Mouse (Mus musculus) heart, adult 2 months (tissue): ENCODE results near the gene Stx7. TPM values are rescaled to one million over a fixed set of nuclear protein-coding genes. Genes with fewer than 3 reads are reported as not detected.

ENCODE experiments used
- DNase-seq, 2 experiments: peaks; one replicate each; pipeline ENCODE4 v3.0.0; 2021
- H3K27ac ChIP-seq: fragments of 200-600 bp; 2 replicates; pipeline ENCODE4 v1.8.1; 2022
- H3K27me3 ChIP-seq: fragments of 200-500 bp; 2 replicates; pipeline ENCODE4 v1.6.1; 2012; ENCODE audit warnings: mild to moderate bottlenecking, low read length, inconsistent platforms, mixed read lengths; ENCODE audit not compliant: control insufficient read depth, insufficient read depth
- H3K36me3 ChIP-seq: fragments of 200-500 bp; 2 replicates; pipeline ENCODE4 v1.6.1; 2012; ENCODE audit warnings: low read length, inconsistent platforms; ENCODE audit not compliant: control insufficient read depth, insufficient read depth
- H3K4me1 ChIP-seq: fragments of 200-500 bp; 2 replicates; pipeline ENCODE4 v1.6.1; 2011; ENCODE audit warnings: low read length; ENCODE audit not compliant: control insufficient read depth, insufficient read depth
- H3K4me3 ChIP-seq: fragments of 200-600 bp; 2 replicates; pipeline ENCODE4 v1.8.1; 2022
- H3K79me2 ChIP-seq: fragments of 200-500 bp; replicated peaks from 2 replicates; pipeline ENCODE4 v1.6.1; 2012; ENCODE audit warnings: mild to moderate bottlenecking, inconsistent platforms, low read length, moderate library complexity, mixed read lengths; ENCODE audit not compliant: control insufficient read depth, insufficient read depth
- H3K9ac ChIP-seq: fragments of 200-500 bp; 2 replicates; pipeline ENCODE4 v1.6.1; 2012; ENCODE audit warnings: low read depth, mild to moderate bottlenecking, control low read depth, inconsistent platforms, low read length, mixed read lengths
- CTCF ChIP-seq: fragments of 200-600 bp; IDR thresholded peaks from 2 replicates; pipeline ENCODE4 v1.8.1; 2022; ENCODE audit warnings: antibody characterized with exemption, mild to moderate bottlenecking, moderate library complexity
- EP300 ChIP-seq: fragments of 200-500 bp; IDR thresholded peaks from 2 replicates; pipeline ENCODE4 v1.6.1; 2011; ENCODE audit warnings: low read depth, low read length, control low read depth; ENCODE audit not compliant: insufficient read depth
- POLR2A ChIP-seq: fragments of 200-500 bp; IDR thresholded peaks from 2 replicates; pipeline ENCODE4 v1.6.1; 2011; ENCODE audit warnings: mild to moderate bottlenecking, low read depth, low read length, control low read depth; ENCODE audit not compliant: insufficient read depth
- WGBS: fragments of 180-500 bp; shearing (Covaris S2); methylation state at CpG from one replicate; pipeline ENCODE4 v1.1.7; 2018; 5-methylcytosine and 5-hydroxymethylcytosine counted together
- intact Hi-C: fragments of 180-260 bp; cut with DNase I; formaldehyde crosslinking; loops from one replicate; pipeline ENCODE4 v1.15.1; 2025
- polyA plus RNA-seq: library from polyadenylated mRNA; depleted of rRNA; stranded (reverse); fragments of >200 nt; gene quantifications from 2 replicates; pipeline ENCODE4 v1.2.3, GENCODE M21; 2012
- total RNA-seq, 2 experiments: library from RNA; stranded (reverse); gene quantifications; 2 replicates each; pipeline ENCODE4 v1.2.3; 2021

Stx7 gene
- total and polyA plus RNA-seq, 3 experiments: 40.9 to 56.5 (median 45.9) TPM

DNA sequence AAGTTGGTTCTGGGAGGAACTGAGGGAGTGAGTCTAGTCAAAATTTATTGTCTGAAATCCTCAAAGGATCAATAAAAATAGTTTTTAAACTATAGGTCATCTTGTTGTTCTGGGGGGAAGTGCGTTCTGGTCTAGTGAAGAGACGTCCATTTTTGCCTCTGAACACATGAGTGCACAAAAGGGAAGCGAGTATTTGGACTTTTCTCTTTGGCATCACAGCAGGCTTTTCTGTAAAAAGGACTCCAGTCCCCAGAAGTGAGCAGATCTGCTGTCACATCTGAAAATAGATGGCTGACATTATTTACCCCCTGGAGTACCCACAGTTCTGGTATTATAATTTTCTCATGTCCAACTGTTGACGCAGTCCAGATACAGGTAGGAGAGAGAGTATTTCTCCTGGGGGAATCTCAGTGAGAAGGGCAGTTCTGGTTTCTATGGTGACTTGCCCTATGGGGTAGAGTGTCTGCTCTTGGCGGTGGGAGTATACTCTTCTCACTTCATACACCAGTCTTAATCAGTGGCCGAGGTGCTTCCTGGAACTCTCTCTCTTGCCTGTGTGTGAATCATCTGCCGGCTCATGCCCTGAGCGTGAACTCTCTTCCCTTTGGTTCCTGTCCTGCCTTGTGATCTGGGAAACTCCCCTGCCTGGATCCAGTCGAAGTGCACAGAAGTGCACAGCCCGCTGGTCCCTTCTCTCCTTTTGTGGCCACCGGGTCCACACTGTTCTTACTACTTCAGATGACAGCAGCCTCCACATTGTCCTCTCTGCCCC is 15.2 kb downstream of the Stx7 start:
- Histone ChIP-seq H3K9ac (no peak overlapping the region), H3K4me1 (peaks cover 22% of the 10 kb centered on the region), H3K36me3 (peaks cover 25% of the 10 kb centered on the region), H3K4me3 (no peak overlapping the region), H3K27ac (no peak overlapping the region), H3K79me2 (peaks cover 6% of the 10 kb centered on the region), H3K27me3 (no peaks in the 10 kb centered on the region)
- intact Hi-C loops: loop anchor here (10.0 kb wide), 1 partner anchor 460 kb away; no protein-coding TSS in a partner anchor
- TF ChIP-seq POLR2A: no peak
- no peak for TF ChIP-seq CTCF
- TF ChIP-seq EP300: no peak
- peak; percentile 29 to 55 for DNase-seq
- WGBS: 29% methylated on average over 11 of the region's 11 CpGs

DNA sequence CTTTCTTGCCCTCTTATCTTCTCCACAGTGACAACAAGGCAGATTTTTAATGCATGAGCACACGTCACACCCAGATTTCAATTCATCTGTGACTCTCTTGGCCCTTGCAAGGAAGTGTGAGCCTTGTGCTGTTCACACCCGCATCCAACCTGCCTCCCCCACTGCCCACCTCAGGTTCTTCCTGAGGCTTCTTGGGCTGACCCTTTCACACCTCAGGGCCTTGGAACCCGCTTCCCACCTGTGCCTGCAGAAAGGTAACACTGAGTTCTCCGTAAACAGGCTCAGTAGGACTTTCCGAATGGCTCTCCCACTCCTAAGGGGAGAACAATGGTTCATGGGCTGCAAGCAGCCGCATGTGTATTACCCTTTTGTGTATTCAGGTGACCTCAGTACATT is 15.8 kb downstream of the Stx7 start:
- intact Hi-C loops: loop anchor here (10.0 kb wide), 1 partner anchor 460 kb away; no protein-coding TSS in a partner anchor
- no peaks in the 10 kb centered on the region for H3K27me3 ChIP-seq
- H3K27ac ChIP-seq: no peak overlapping the region
- no peak overlapping the region for H3K4me3 ChIP-seq
- no peak overlapping the region for H3K9ac ChIP-seq
- H3K4me1 ChIP-seq: peaks cover 22% of the 10 kb centered on the region
- peaks cover 6% of the 10 kb centered on the region for H3K79me2 ChIP-seq
- WGBS: 69% methylated on average over 6 of the region's 6 CpGs
- DNase-seq: no peak
- H3K36me3 ChIP-seq: peaks cover 22% of the 10 kb centered on the region
- TF ChIP-seq CTCF (no peak), EP300 (no peak)

DNA sequence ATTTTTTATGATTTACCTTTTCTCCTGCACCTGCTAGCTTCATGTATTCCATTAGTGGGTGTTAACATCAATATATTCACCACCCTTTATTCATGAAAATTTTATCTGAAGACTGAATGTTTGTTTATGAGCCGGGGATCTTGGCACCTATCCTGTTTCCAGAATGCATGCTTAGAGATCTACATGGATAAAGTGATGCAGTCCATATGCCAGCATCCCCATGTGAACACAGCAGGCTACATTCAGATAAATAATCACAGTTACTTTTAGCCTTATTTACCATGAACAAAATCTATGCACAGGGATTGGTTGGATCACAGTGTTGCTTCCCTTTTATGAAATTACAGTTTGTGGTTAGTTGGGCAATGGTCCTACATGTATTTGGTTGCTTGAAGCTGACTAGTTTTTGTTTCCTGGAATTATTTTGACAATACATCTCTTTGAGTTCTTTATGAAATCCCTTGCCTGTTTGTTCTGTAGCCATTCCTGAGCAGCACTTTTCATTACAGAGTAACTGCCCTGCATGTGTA is 16.5 kb downstream of the Stx7 start:
- no peak overlapping the region for H3K4me3 ChIP-seq
- H3K27me3 ChIP-seq: no peaks in the 10 kb centered on the region
- H3K79me2 ChIP-seq: peaks cover 6% of the 10 kb centered on the region
- H3K4me1 ChIP-seq: peaks cover 22% of the 10 kb centered on the region
- WGBS: 54% methylated on average over 1 of the region's 1 CpGs
- H3K27ac ChIP-seq: no peak overlapping the region
- peaks cover 19% of the 10 kb centered on the region for H3K36me3 ChIP-seq
- no peak for TF ChIP-seq EP300
- no peak for TF ChIP-seq CTCF
- TF ChIP-seq POLR2A: no peak
- intact Hi-C loops: loop anchor here (10.0 kb wide), 1 partner anchor 459 kb away; no protein-coding TSS in a partner anchor
- no peak overlapping the region for H3K9ac ChIP-seq
- DNase-seq: no peak

DNA sequence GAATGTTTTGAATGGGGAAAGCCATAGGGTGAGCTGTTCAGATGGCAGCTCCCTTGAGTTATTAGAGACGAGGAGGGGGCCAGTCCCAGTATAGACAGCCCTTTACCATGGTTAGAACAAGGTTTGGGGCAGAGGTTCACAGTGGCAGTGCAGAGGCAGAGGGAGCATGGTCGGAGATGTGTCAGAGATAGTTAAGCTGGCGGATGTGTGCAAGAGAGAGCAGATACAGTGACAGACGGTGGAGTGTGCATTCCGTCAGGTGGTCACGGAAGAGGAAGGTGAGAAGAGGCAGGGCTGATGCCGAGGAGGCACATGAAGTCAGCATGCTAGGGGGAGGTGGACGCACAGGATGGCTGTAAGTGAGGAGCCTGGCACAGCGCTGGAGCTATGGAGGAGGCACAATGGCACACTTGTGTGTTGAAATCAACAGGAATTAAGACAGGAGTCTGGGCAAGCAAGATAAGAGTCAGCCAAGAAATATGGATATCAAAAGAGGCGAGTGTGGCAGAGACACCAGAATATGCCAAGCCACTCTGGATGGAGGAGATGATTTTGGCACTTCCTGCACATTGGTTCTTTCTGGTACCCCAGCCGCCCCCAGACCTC is 19.0 kb downstream of the Stx7 start:
- TF ChIP-seq POLR2A: no peak
- TF ChIP-seq CTCF: no peak
- TF ChIP-seq EP300: no peak
- 71% methylated on average over 11 of the region's 11 CpGs for WGBS
- Histone ChIP-seq H3K4me1 (peaks cover 16% of the 10 kb centered on the region), H3K36me3 (peaks cover 14% of the 10 kb centered on the region), H3K27ac (no peak overlapping the region), H3K9ac (no peak overlapping the region), H3K4me3 (no peak overlapping the region), H3K79me2 (peaks cover 4% of the 10 kb centered on the region), H3K27me3 (no peaks in the 10 kb centered on the region)
- no peak for DNase-seq
- intact Hi-C loops: loop anchor here (10.0 kb wide), 1 partner anchor 457 kb away; no protein-coding TSS in a partner anchor

DNA sequence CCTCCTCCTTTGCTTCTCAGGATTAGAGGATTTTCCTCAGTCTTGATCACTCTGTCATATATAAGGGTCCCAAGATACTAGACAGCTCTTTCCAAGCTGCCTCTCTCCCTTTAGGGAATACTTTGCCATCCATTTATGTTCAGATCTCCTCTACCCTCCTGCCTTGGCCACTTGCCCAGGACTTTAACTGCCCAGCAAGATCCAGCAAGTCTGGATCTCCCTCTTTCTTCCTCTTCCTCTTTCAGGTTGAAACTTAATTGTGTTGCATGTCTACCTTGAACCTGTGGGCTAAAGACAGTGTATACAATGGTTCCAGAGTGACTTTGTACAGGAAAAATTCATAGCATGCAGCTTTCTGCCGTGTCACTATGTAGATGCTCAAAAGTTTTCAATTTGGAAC is 19.8 kb downstream of the Stx7 start:
- Histone ChIP-seq H3K4me3 (no peak overlapping the region), H3K27me3 (no peaks in the 10 kb centered on the region), H3K79me2 (peaks cover 4% of the 10 kb centered on the region), H3K9ac (no peak overlapping the region), H3K27ac (no peak overlapping the region), H3K36me3 (peaks cover 13% of the 10 kb centered on the region), H3K4me1 (peaks cover 16% of the 10 kb centered on the region)
- intact Hi-C loops: loop anchor here (10.0 kb wide), 1 partner anchor 456 kb away; no protein-coding TSS in a partner anchor
- WGBS: 74% methylated on average over 1 of the region's 1 CpGs
- TF ChIP-seq EP300 (no peak), POLR2A (no peak), CTCF (no peak)
- DNase-seq: no peak

DNA sequence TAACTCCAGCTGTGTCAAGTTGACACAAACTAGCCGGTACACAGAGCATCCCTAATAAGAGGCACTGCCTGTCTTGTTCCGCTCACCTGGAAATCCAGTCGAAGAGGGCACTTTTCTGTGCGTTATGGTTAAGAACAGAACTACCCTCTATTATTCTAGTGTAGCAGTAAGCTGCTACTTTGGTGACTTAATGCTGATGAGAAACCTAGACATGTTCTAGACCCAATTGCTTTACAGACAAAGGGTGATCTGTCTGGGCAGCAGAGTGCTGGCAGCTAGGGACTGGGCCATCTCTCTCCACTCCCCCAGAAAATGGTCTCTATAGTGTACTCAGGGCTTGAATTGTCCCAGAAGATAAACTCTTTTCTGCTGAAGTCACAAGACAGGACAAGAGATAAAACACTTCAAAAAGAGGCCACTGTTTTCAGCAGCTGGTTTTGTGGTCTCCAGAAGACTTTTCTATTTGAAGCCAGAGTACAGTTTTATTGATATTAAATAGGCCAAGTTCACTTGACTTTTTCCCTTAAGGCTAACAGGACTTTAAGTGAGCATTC is 22.9 kb downstream of the Stx7 start:
- no peak for DNase-seq
- Histone ChIP-seq H3K36me3 (peaks cover 6% of the 10 kb centered on the region), H3K9ac (no peak overlapping the region), H3K4me1 (peaks cover 7% of the 10 kb centered on the region), H3K4me3 (no peak overlapping the region), H3K27me3 (no peaks in the 10 kb centered on the region), H3K27ac (no peak overlapping the region), H3K79me2 (peaks cover 1% of the 10 kb centered on the region)
- TF ChIP-seq POLR2A: no peak
- no peak for TF ChIP-seq CTCF
- no peak for TF ChIP-seq EP300
- WGBS: 85% methylated on average over 4 of the region's 4 CpGs
- intact Hi-C loops: loop anchor here (2.0 kb wide), 1 partner anchor 127 kb away; no protein-coding TSS in a partner anchor
